Mouse (Mus musculus) cerebellum, postnatal 14 days (tissue): Measurements from ENCODE around the gene Il6ra.

ENCODE experiments used
- DNase-seq, 2 experiments: peaks; one replicate each; pipeline ENCODE4 v3.0.0; 2021; ENCODE audit warnings: mixed read lengths in 2 of 2

Gene Il6ra

GRCm38 (mm10) chr3:89847596-89847995, 65.4 kb downstream of the Il6ra start:
- no peak for DNase-seq

- no peak for DNase-seq
Measured at GRCm38 (mm10) chr3:89847126-89847525, 65.9 kb downstream of the Il6ra start.

- DNase-seq = no peak
Measured at GRCm38 (mm10) chr3:89845814-89846213, 67.2 kb downstream of the Il6ra start.

- no peak for DNase-seq
Measured at GRCm38 (mm10) chr3:89843148-89843547, 69.8 kb downstream of the Il6ra start.

GRCm38 (mm10) chr3:89842258-89842657, 70.7 kb downstream of the Il6ra start:
- peak; percentile 43 to 75 for DNase-seq

- DNase-seq = no peak
Measured at GRCm38 (mm10) chr3:89835362-89835761, 77.6 kb downstream of the Il6ra start.

GRCm38 (mm10) chr3:89830815-89831591, 82.0 kb downstream of the Il6ra start, which contains the start of gene She:
Gene She, plus strand, starts transcription at chr3:89831370.
- DNase-seq = no peak

- DNase-seq = no peak
Measured at GRCm38 (mm10) chr3:89826295-89826694, 86.7 kb downstream of the Il6ra start.

- no peak for DNase-seq
Measured at GRCm38 (mm10) chr3:89823594-89823993, 89.4 kb downstream of the Il6ra start.

GRCm38 (mm10) chr3:89821548-89822480, 91.2 kb downstream of the Il6ra start:
- DNase-seq = no peak

- DNase-seq = no peak
Measured at GRCm38 (mm10) chr3:89821096-89821513, 91.9 kb downstream of the Il6ra start.

GRCm38 (mm10) chr3:89820311-89821095, 92.5 kb downstream of the Il6ra start:
- no peak for DNase-seq

GRCm38 (mm10) chr3:89819897-89820296, 93.1 kb downstream of the Il6ra start:
- DNase-seq = no peak

- DNase-seq = no peak
Measured at GRCm38 (mm10) chr3:89818605-89819004, 94.4 kb downstream of the Il6ra start.

GRCm38 (mm10) chr3:89817056-89817455, 95.9 kb downstream of the Il6ra start:
- peak; percentile 44 to 61 for DNase-seq
